Mouse (Mus musculus) MEL (cell line): Measurements from ENCODE around the gene Erv3.

Experiments used
- BHLHE40 ChIP-seq: IDR thresholded peaks from 2 replicates; pipeline ENCODE4 v1.6.1; 2012; ENCODE audit warnings: low read depth, mild to moderate bottlenecking, inconsistent platforms, low read length, improper control_type of control experiment, borderline replicate concordance
- CTCF ChIP-seq, 3 experiments: IDR thresholded peaks in 2 of 3; conservative IDR thresholded peaks in 1 of 3; 2 replicates each; pipeline ENCODE4 v1.5.1; 2011 to 2012; ENCODE audit warnings: low read length in 3 of 3, low read depth in 2 of 3, mild to moderate bottlenecking in 2 of 3, improper control_type of control experiment in 1 of 3, inconsistent platforms in 1 of 3, mixed read lengths in 1 of 3, moderate library complexity in 1 of 3; ENCODE audit not compliant: control insufficient read depth in 1 of 3, insufficient read depth in 1 of 3, poor library complexity in 1 of 3, severe bottlenecking in 1 of 3
- EP300 ChIP-seq, 2 experiments: IDR thresholded peaks; 2 replicates each; pipeline ENCODE4 v1.6.1; 2011; ENCODE audit warnings: improper control_type of control experiment in 2 of 2, low read length in 2 of 2, low read depth in 1 of 2, mild to moderate bottlenecking in 1 of 2
- ETS1 ChIP-seq: IDR thresholded peaks from 2 replicates; pipeline ENCODE4 v1.6.1; 2012; ENCODE audit warnings: low read depth, mild to moderate bottlenecking, inconsistent platforms, low read length, improper control_type of control experiment, moderate library complexity
- GABPA ChIP-seq: IDR thresholded peaks from 2 replicates; pipeline ENCODE4 v1.6.1; 2012; ENCODE audit warnings: low read depth, mild to moderate bottlenecking, inconsistent platforms, low read length, improper control_type of control experiment, moderate library complexity
- KAT2A ChIP-seq: conservative IDR thresholded peaks from 2 replicates; pipeline ENCODE4 v1.6.1; 2012; ENCODE audit warnings: low read depth, low read length, improper control_type of control experiment, inconsistent platforms
- MYC ChIP-seq: IDR thresholded peaks from 2 replicates; pipeline ENCODE4 v1.6.1; 2011; ENCODE audit warnings: low read depth, mild to moderate bottlenecking, low read length, improper control_type of control experiment, moderate library complexity
- POLR2A ChIP-seq, 2 experiments: IDR thresholded peaks; 2 replicates each; pipeline ENCODE4 v1.6.1; 2011 to 2012; ENCODE audit warnings: low read length in 2 of 2, mild to moderate bottlenecking in 2 of 2, control low read depth in 1 of 2, improper control_type of control experiment in 1 of 2, low read depth in 1 of 2, moderate library complexity in 1 of 2; ENCODE audit not compliant: control insufficient read depth in 1 of 2, insufficient read depth in 1 of 2, poor library complexity in 1 of 2
- RAD21 ChIP-seq: IDR thresholded peaks from 2 replicates; pipeline ENCODE4 v1.6.1; 2011; ENCODE audit warnings: mild to moderate bottlenecking, low read depth, low read length, improper control_type of control experiment
- USF1 ChIP-seq: IDR thresholded peaks from 2 replicates; pipeline ENCODE4 v1.6.1; 2014; ENCODE audit warnings: low read depth, mild to moderate bottlenecking, inconsistent platforms, low read length, improper control_type of control experiment, moderate library complexity
- ZKSCAN1 ChIP-seq: IDR thresholded peaks from 2 replicates; pipeline ENCODE4 v1.6.1; 2012; ENCODE audit warnings: low read depth, mild to moderate bottlenecking, inconsistent platforms, low read length, improper control_type of control experiment, moderate library complexity

- TF ChIP-seq EP300 (IDR thresholded peaks at IDR 0.05; ENCODE audit: low read depth in 1 of 2, low read length in 2 of 2) (no peak), USF1 (no peak), POLR2A (IDR thresholded peaks at IDR 0.05; ENCODE audit: control insufficient read depth in 1 of 2, insufficient read depth in 1 of 2, low read depth in 1 of 2, low read length in 2 of 2, poor library complexity in 1 of 2) (no peak), RAD21 (no peak), CTCF (IDR thresholded peaks at IDR 0.05 in 2 of 3, conservative IDR thresholded peaks at IDR 0.05 in 1 of 3; ENCODE audit: control insufficient read depth in 1 of 3, insufficient read depth in 1 of 3, low read depth in 2 of 3, low read length in 3 of 3, poor library complexity in 1 of 3, severe bottlenecking in 1 of 3) (no peak), ETS1 (no peak), BHLHE40 (no peak), GABPA (no peak), ZKSCAN1 (no peak), KAT2A (no peak), MYC (no peak)
These were observed 7.1 kb upstream of the Erv3 start for GRCm38 (mm10) chr2:131866676-131867075.
